Mouse (Mus musculus) G1E (cell line): ENCODE data around the gene Ror2. TPM values are rescaled to one million over a fixed set of nuclear protein-coding genes. Genes with fewer than 3 reads are reported as not detected.

Experiments used
- ATAC-seq: 2 replicates; pipeline ENCODE4 v1.8.0; 2016; ENCODE audit warnings: mild to moderate bottlenecking; ENCODE audit not compliant: insufficient number of reproducible peaks, poor library complexity, low FRiP score, severe bottlenecking; ENCODE audit errors: extremely low read depth
- DNase-seq: peaks from one replicate; pipeline ENCODE4 v3.0.0; 2012; ENCODE audit warnings: low spot score
- H3K27me3 ChIP-seq: 2 replicates; pipeline ENCODE4 v1.6.1; 2012; ENCODE audit warnings: mild to moderate bottlenecking, low read length, inconsistent platforms; ENCODE audit not compliant: insufficient read depth
- H3K36me3 ChIP-seq: replicated peaks from 2 replicates; pipeline ENCODE3; 2012; ENCODE audit warnings: mild to moderate bottlenecking, inconsistent platforms
- H3K4me1 ChIP-seq: 2 replicates; pipeline ENCODE4 v1.6.1; 2012; ENCODE audit warnings: low read depth, low read length, inconsistent platforms, mixed read lengths; ENCODE audit not compliant: insufficient read depth
- H3K4me3 ChIP-seq: 2 replicates; pipeline ENCODE4 v1.5.1; 2012; ENCODE audit warnings: low read depth, mild to moderate bottlenecking, inconsistent platforms, low read length, moderate library complexity, mixed read lengths
- H3K9me3 ChIP-seq: replicated peaks from 2 replicates; pipeline ENCODE4 v1.6.1; 2012; ENCODE audit warnings: inconsistent platforms
- CTCF ChIP-seq: IDR thresholded peaks from 2 replicates; pipeline ENCODE4 v1.5.1; 2012; ENCODE audit warnings: low read depth, low read length, inconsistent platforms, mixed read lengths
- GATA1 ChIP-seq: IDR thresholded peaks from 2 replicates; pipeline ENCODE4 v1.6.1; 2012; ENCODE audit warnings: borderline replicate concordance, low read length, inconsistent platforms, mixed read lengths
- GATA2 ChIP-seq: IDR thresholded peaks from 2 replicates; pipeline ENCODE4 v1.6.1; 2012; ENCODE audit warnings: low read depth, low read length, inconsistent platforms, borderline replicate concordance
- POLR2AphosphoS5 ChIP-seq: IDR thresholded peaks from 2 replicates; pipeline ENCODE4 v1.6.1; 2012; ENCODE audit warnings: low read depth, low read length, inconsistent platforms; ENCODE audit not compliant: insufficient replicate concordance
- TAL1 ChIP-seq: conservative IDR thresholded peaks from 2 replicates; pipeline ENCODE4 v1.6.1; 2012; ENCODE audit warnings: low read depth, low read length, inconsistent platforms, mixed read lengths
- polyA plus RNA-seq: library from polyadenylated mRNA; stranded (reverse); fragments of >175 nt; gene quantifications from 2 replicates; pipeline ENCODE4 v1.2.3, GENCODE M21; 2012
- total RNA-seq, 2 experiments: library from RNA; stranded (forward) in 1 of 2; stranded (reverse) in 1 of 2; fragments of 200-1000 nt in 1 of 2; fragments of >200 nt in 1 of 2; fragmentation: Nextera tagmentation in 1 of 2; gene quantifications; 2 replicates each; pipeline ENCODE4 v1.2.3; 2014 to 2017

The Ror2 gene
- total and polyA plus RNA-seq, 3 experiments: not detected

DNA sequence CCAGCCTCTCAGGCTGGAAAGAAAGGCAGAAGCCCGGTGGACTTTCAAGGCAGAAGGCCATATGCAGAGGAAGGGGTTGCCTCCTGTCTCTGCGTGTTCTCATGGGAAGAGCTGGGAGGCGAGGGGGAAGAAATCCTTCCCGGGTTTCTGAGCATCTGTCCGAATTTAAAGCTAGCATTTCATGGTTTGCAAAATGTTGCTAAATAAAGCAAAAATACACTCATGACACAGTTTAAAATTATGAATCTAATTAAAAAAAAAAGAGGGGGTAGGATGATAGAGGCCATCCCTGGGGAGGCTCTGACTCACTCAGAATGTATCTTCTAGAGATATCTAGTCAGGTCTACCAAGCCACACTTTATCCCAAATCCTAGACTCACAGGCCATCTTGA is 83.5 kb downstream of the Ror2 start:
- Histone ChIP-seq H3K36me3 (no peaks in the 10 kb centered on the region), H3K27me3 (no peaks in the 10 kb centered on the region; the same call in 1 of the 2 replicates), H3K4me1 (no peaks in the 10 kb centered on the region), H3K9me3 (peaks cover 87% of the 10 kb centered on the region), H3K4me3 (no peak overlapping the region)
- ATAC-seq (no peak), DNase-seq (no peak)
- TF ChIP-seq GATA2 (no peak), POLR2AphosphoS5 (no peak), TAL1 (no peak), GATA1 (no peak)

DNA sequence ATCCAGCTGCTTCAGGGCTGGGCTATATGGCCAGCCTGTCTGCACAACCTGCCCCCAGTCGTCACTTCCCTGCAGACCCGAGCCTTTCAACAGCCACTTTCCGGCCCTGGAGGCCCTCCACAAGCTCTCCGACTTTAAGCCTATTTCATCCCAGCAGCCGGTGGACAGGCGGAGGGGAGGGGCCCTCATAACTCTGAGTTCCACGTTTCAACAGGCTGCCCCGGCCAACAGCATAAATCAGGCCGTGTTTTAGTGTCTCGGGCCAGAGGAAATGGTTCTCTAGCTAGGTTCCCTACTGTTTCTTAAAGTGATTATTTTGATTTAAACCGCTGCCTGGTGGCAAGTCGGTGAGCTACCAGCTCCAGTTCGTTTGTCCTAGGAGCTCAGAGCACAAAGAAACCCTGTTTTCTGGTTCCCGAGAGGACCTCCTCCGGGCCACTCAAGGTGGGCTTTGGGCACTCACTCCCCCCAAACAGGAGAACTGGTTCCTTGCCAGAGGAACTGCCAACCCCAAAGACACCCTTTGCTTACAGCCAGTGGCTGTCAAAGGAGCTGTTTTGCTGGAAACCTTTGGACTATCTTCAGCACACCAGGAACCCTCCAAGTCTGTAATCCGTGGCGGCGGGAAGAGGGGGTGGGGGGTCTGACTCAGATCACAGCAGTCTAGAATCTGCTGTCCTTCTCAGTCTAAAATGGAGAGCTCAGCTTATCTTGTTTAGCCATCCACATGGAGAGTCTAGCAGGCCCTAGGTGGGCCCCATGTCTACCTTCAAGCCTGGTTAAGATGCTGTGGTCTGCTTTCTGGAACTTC is 84.1 kb downstream of the Ror2 start:
- Histone ChIP-seq H3K27me3 (no peaks in the 10 kb centered on the region; the same call in 1 of the 2 replicates), H3K9me3 (peaks cover 86% of the 10 kb centered on the region), H3K36me3 (no peaks in the 10 kb centered on the region), H3K4me3 (no peak overlapping the region), H3K4me1 (no peaks in the 10 kb centered on the region)
- TF ChIP-seq GATA2 (no peak), GATA1 (no peak), POLR2AphosphoS5 (no peak), CTCF (no peak), TAL1 (no peak)
- ATAC-seq: no peak
- no peak for DNase-seq

DNA sequence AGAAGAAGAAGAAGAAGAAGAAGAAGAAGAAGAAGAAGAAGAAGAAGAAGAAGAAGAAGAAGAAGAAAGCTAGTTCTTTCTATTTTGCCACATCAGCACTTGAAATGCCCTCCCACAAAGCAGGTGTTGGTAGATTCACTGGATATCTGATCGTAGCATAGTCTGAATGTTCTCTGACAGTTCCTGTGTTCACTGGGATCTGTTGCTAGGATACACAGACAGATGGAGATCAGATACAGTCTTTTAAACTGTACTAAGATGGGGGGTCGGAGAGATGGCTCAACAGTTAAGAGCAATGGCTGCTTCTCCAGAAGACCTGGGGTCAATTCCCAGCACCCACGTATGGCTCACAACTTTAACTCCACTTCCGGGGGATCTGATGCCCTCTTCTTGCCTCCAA is 85.8 kb downstream of the Ror2 start:
- TF ChIP-seq GATA2 (no peak), POLR2AphosphoS5 (no peak), GATA1 (no peak), TAL1 (no peak), CTCF (no peak)
- Histone ChIP-seq H3K4me3 (no peak overlapping the region), H3K36me3 (no peaks in the 10 kb centered on the region), H3K9me3 (peaks cover 83% of the 10 kb centered on the region), H3K4me1 (no peaks in the 10 kb centered on the region), H3K27me3 (no peaks in the 10 kb centered on the region; the same call in 1 of the 2 replicates)
- no peak for DNase-seq
- ATAC-seq: no peak

DNA sequence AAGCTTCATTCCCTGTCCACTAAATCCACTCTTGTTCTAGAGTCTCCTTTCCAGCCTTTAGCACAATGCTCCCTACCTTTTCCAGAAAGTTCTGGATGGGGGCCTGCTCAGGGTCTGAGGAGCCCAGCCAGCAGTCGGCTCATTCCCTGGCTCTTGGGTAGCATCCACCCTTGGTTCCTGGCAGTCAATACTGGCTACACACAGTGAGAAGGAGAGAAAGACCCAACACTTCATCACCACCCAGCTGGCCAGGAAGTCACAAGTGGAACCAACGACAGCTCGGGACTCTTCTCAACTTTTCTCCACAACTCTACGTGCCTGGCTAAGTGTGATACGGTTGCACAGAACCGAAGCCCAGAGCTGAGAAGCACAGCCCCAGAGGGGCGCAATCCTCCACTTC is 86.7 kb downstream of the Ror2 start:
- DNase-seq: no peak
- Histone ChIP-seq H3K4me1 (no peaks in the 10 kb centered on the region), H3K27me3 (no peaks in the 10 kb centered on the region), H3K36me3 (no peaks in the 10 kb centered on the region), H3K9me3 (peaks cover 81% of the 10 kb centered on the region), H3K4me3 (no peak overlapping the region)
- TF ChIP-seq TAL1 (no peak), GATA1 (no peak), GATA2 (no peak), POLR2AphosphoS5 (no peak), CTCF (no peak)
- no peak for ATAC-seq

GRCm38 (mm10) chr13:53196690-53197089 is 89.2 kb downstream of the Ror2 start:
- no peak for DNase-seq
- Histone ChIP-seq H3K4me3 (no peak overlapping the region), H3K9me3 (peaks cover 87% of the 10 kb centered on the region), H3K27me3 (no peaks in the 10 kb centered on the region), H3K36me3 (no peaks in the 10 kb centered on the region), H3K4me1 (no peaks in the 10 kb centered on the region)
- TF ChIP-seq TAL1: no peak
- ATAC-seq: no peak

DNA sequence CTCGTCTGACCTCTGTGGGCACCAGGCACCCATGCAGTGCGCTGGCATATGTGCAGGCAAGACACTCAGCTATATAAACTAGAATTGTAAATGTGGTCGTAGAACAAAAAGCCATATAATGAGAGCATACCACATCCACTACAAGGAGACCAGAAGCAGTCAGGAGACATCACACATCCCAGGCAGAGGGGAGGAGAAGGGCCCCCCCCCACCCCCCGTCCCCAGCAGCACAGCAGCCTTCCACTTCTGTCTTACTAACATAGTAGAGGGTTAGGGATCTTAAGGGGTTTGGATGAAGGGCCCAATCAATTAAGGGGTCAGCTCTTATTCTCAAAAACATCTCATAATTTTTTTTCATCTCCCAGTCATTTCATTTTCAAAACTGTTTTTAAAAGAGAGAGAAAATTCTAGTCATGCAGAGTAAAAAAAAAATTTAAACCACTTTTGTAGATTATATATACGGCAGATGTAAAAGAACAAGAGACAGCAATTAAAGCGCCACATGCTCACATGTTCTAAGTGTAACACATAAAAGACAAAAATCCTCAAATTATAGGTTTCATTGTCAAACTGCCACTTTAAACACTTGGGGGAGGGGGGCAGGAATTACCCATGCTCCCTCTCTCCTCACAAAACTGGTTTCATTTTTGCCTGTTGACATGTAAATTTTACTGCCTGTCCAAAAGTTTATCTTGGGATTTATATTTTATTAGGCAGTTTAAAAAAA is 89.8 kb downstream of the Ror2 start:
- no peaks in the 10 kb centered on the region for H3K27me3 ChIP-seq
- H3K4me1 ChIP-seq: no peaks in the 10 kb centered on the region
- H3K4me3 ChIP-seq: no peak overlapping the region
- DNase-seq (no peak), ATAC-seq (no peak)
- H3K36me3 ChIP-seq: no peaks in the 10 kb centered on the region
- TF ChIP-seq GATA1: no peak
- TF ChIP-seq CTCF: no peak
- no peak for TF ChIP-seq POLR2AphosphoS5
- no peak for TF ChIP-seq GATA2
- TF ChIP-seq TAL1: no peak
- peaks cover 86% of the 10 kb centered on the region for H3K9me3 ChIP-seq
